Mouse (Mus musculus) MEL (cell line): ENCODE data around the gene Polr1d. TPM values are rescaled to one million over a fixed set of nuclear protein-coding genes. Genes with fewer than 3 reads are reported as not detected.

Source experiments
- DNase-seq: peaks from one replicate; pipeline ENCODE4 v3.0.0; 2011; ENCODE audit warnings: low read depth, low spot score
- H3K27ac ChIP-seq: 2 replicates; pipeline ENCODE4 v1.5.1; 2012; ENCODE audit warnings: low read depth, mild to moderate bottlenecking, control low read depth, low read length, moderate library complexity; ENCODE audit not compliant: control insufficient read depth
- H3K27me3 ChIP-seq, 2 experiments: fragments of 150-350 bp in 1 of 2; sonication (generic) in 1 of 2; 2 replicates each; pipeline ENCODE4 v1.6.1; 2012; ENCODE audit warnings: low read length in 2 of 2, mild to moderate bottlenecking in 2 of 2, improper control_type of control experiment in 1 of 2, moderate library complexity in 1 of 2; ENCODE audit not compliant: insufficient read depth in 2 of 2, control insufficient read depth in 1 of 2
- H3K36me3 ChIP-seq, 2 experiments: 2 replicates each; pipeline ENCODE4 v1.6.1; 2012 to 2014; ENCODE audit warnings: low read length in 2 of 2, improper control_type of control experiment in 1 of 2, inconsistent platforms in 1 of 2, mild to moderate bottlenecking in 1 of 2; ENCODE audit not compliant: insufficient read depth in 2 of 2, control insufficient read depth in 1 of 2
- H3K4me1 ChIP-seq, 2 experiments: fragments of 150-350 bp in 1 of 2; sonication (generic) in 1 of 2; 2 replicates each; pipeline ENCODE4 v1.6.1; 2012; ENCODE audit warnings: low read length in 2 of 2, improper control_type of control experiment in 1 of 2, mild to moderate bottlenecking in 1 of 2; ENCODE audit not compliant: insufficient read depth in 2 of 2, control insufficient read depth in 1 of 2
- H3K4me3 ChIP-seq, 2 experiments: fragments of 150-350 bp in 1 of 2; sonication (generic) in 1 of 2; 2 replicates each; pipeline ENCODE4 v1.5.1; 2012; ENCODE audit warnings: low read depth in 2 of 2, low read length in 2 of 2, mild to moderate bottlenecking in 2 of 2, moderate library complexity in 2 of 2, control low read depth in 1 of 2, improper control_type of control experiment in 1 of 2; ENCODE audit not compliant: control insufficient read depth in 1 of 2, insufficient read depth in 1 of 2
- H3K79me2 ChIP-seq: 2 replicates; pipeline ENCODE4 v1.6.1; 2012; ENCODE audit warnings: mild to moderate bottlenecking, low read length, moderate library complexity; ENCODE audit not compliant: control insufficient read depth, poor library complexity, insufficient read depth
- H3K9ac ChIP-seq: 2 replicates; pipeline ENCODE4 v1.6.1; 2012; ENCODE audit warnings: low read depth, mild to moderate bottlenecking, control low read depth, low read length, moderate library complexity; ENCODE audit not compliant: control insufficient read depth, poor library complexity, severe bottlenecking
- H3K9me3 ChIP-seq: fragments of 150-350 bp; sonication (generic); replicated peaks from 2 replicates; pipeline ENCODE4 v1.6.1; 2012; ENCODE audit warnings: mild to moderate bottlenecking, low read length, improper control_type of control experiment, moderate library complexity; ENCODE audit not compliant: insufficient read depth
- BHLHE40 ChIP-seq: IDR thresholded peaks from 2 replicates; pipeline ENCODE4 v1.6.1; 2012; ENCODE audit warnings: low read depth, mild to moderate bottlenecking, inconsistent platforms, low read length, improper control_type of control experiment, borderline replicate concordance
- CHD1 ChIP-seq: IDR thresholded peaks from 2 replicates; pipeline ENCODE4 v1.6.1; 2012; ENCODE audit warnings: low read depth, mild to moderate bottlenecking, inconsistent platforms, low read length, improper control_type of control experiment
- CHD2 ChIP-seq: IDR thresholded peaks from 2 replicates; pipeline ENCODE4 v1.6.1; 2011; ENCODE audit warnings: low read length, improper control_type of control experiment
- EP300 ChIP-seq, 2 experiments: IDR thresholded peaks; 2 replicates each; pipeline ENCODE4 v1.6.1; 2011; ENCODE audit warnings: improper control_type of control experiment in 2 of 2, low read length in 2 of 2, low read depth in 1 of 2, mild to moderate bottlenecking in 1 of 2
- GABPA ChIP-seq: IDR thresholded peaks from 2 replicates; pipeline ENCODE4 v1.6.1; 2012; ENCODE audit warnings: low read depth, mild to moderate bottlenecking, inconsistent platforms, low read length, improper control_type of control experiment, moderate library complexity
- GATA1 ChIP-seq: IDR thresholded peaks from 2 replicates; pipeline ENCODE4 v1.6.1; 2011; ENCODE audit warnings: low read depth, low read length, improper control_type of control experiment
- HCFC1 ChIP-seq: IDR thresholded peaks from 2 replicates; pipeline ENCODE4 v1.6.1; 2012; ENCODE audit warnings: low read depth, mild to moderate bottlenecking, inconsistent platforms, low read length, improper control_type of control experiment, moderate library complexity
- KAT2A ChIP-seq: conservative IDR thresholded peaks from 2 replicates; pipeline ENCODE4 v1.6.1; 2012; ENCODE audit warnings: low read depth, low read length, improper control_type of control experiment, inconsistent platforms
- MAX ChIP-seq: IDR thresholded peaks from 2 replicates; pipeline ENCODE4 v1.6.1; 2011; ENCODE audit warnings: low read length, improper control_type of control experiment
- MAZ ChIP-seq: IDR thresholded peaks from 2 replicates; pipeline ENCODE4 v1.6.1; 2012; ENCODE audit warnings: low read depth, mild to moderate bottlenecking, inconsistent platforms, low read length, improper control_type of control experiment
- MEF2A ChIP-seq: IDR thresholded peaks from 2 replicates; pipeline ENCODE4 v1.6.1; 2014; ENCODE audit warnings: low read depth, mild to moderate bottlenecking, inconsistent platforms, low read length, improper control_type of control experiment; ENCODE audit not compliant: poor library complexity, insufficient replicate concordance, severe bottlenecking; ENCODE audit errors: extremely low read depth
- MXI1 ChIP-seq: IDR thresholded peaks from 2 replicates; pipeline ENCODE4 v1.6.1; 2011; ENCODE audit warnings: mild to moderate bottlenecking, low read depth, low read length, improper control_type of control experiment
- MYC ChIP-seq: IDR thresholded peaks from 2 replicates; pipeline ENCODE4 v1.6.1; 2011; ENCODE audit warnings: low read depth, mild to moderate bottlenecking, low read length, improper control_type of control experiment, moderate library complexity
- POLR2AphosphoS2 ChIP-seq: IDR thresholded peaks from 2 replicates; pipeline ENCODE4 v1.6.1; 2011; ENCODE audit warnings: low read length, improper control_type of control experiment
- RCOR1 ChIP-seq: IDR thresholded peaks from 2 replicates; pipeline ENCODE4 v1.6.1; 2012; ENCODE audit warnings: low read depth, mild to moderate bottlenecking, inconsistent platforms, low read length, improper control_type of control experiment
- SIN3A ChIP-seq: IDR thresholded peaks from 2 replicates; pipeline ENCODE4 v1.6.1; 2012; ENCODE audit warnings: low read length, improper control_type of control experiment, inconsistent platforms
- SMC3 ChIP-seq: IDR thresholded peaks from 2 replicates; pipeline ENCODE4 v1.6.1; 2011; ENCODE audit warnings: low read depth, low read length, improper control_type of control experiment
- TAL1 ChIP-seq: IDR thresholded peaks from 2 replicates; pipeline ENCODE4 v1.6.1; 2012; ENCODE audit warnings: mild to moderate bottlenecking, inconsistent platforms, low read length, moderate library complexity, mixed read lengths
- TBP ChIP-seq: IDR thresholded peaks from 2 replicates; pipeline ENCODE4 v1.8.0; 2011; ENCODE audit warnings: low read depth, low read length, improper control_type of control experiment
- TCF12 ChIP-seq: IDR thresholded peaks from 2 replicates; pipeline ENCODE4 v1.6.1; 2014; ENCODE audit warnings: low read depth, mild to moderate bottlenecking, inconsistent platforms, low read length, improper control_type of control experiment, moderate library complexity
- USF2 ChIP-seq, 2 experiments: IDR thresholded peaks; 2 replicates each; pipeline ENCODE4 v1.6.1; 2011 to 2012; ENCODE audit warnings: improper control_type of control experiment in 2 of 2, low read length in 2 of 2, borderline replicate concordance in 1 of 2, inconsistent platforms in 1 of 2, low read depth in 1 of 2, mild to moderate bottlenecking in 1 of 2; ENCODE audit not compliant: insufficient read depth in 1 of 2
- polyA plus RNA-seq, 2 experiments: library from polyadenylated mRNA; stranded (reverse) in 1 of 2; unstranded in 1 of 2; fragments of >175 nt in 1 of 2; fragments of >200 nt in 1 of 2; gene quantifications; 2 replicates each; pipeline versions ENCODE4 v1.2.1 to v1.2.4; 2012; ENCODE audit warnings: low replicate concordance in 2 of 2, low read depth in 1 of 2; ENCODE audit not compliant: insufficient read length in 2 of 2, insufficient read depth in 1 of 2, missing spikeins in 1 of 2
- total RNA-seq: library from RNA; depleted of rRNA; stranded (reverse); fragments of 300-350 nt; gene quantifications from 2 replicates; pipeline ENCODE4 v1.2.3, GENCODE M21; 2012

Gene Polr1d
- total and polyA plus RNA-seq, 3 experiments, result 185 to 506 (median 388) TPM

DNA sequence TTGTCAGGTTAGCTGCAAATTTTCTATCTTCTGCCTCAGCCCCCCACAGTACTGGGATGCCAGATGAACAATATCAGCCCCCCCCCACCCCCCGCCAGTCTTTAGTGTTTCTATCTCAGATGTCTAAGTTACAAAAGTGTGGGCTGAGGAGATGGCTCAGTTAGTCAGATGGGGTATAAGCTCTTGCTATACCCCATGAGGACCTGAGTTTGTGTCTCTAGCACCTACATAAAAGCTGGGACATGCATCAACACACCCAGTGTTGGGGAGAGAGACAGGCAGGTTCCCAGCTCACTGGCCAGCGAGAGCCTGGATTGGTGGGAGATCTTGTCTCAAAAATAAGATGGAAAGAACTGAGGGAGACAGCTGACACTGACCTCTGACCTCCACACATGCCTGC lies 52.6 kb downstream of the Polr1d start:
- Histone ChIP-seq H3K9me3 (no peaks in the 10 kb centered on the region), H3K4me1 (no peaks in the 10 kb centered on the region), H3K36me3 (no peaks in the 10 kb centered on the region), H3K9ac (no peak overlapping the region), H3K79me2 (no peaks in the 10 kb centered on the region), H3K4me3 (no peak overlapping the region), H3K27me3 (peaks cover 0 to 1% of the 10 kb centered on the region in 2 experiments; a peak in 1 of 4 replicates), H3K27ac (no peak overlapping the region)
- DNase-seq, result no peak
- TF ChIP-seq KAT2A (no peak), CHD1 (no peak), GABPA (no peak), GATA1 (no peak), USF2 (IDR thresholded peaks at IDR 0.05; ENCODE audit: borderline replicate concordance in 1 of 2, insufficient read depth in 1 of 2, low read depth in 1 of 2, low read length in 2 of 2) (no peak), MAZ (no peak), TBP (no peak), POLR2AphosphoS2 (no peak), CHD2 (no peak), RCOR1 (no peak), EP300 (IDR thresholded peaks at IDR 0.05; ENCODE audit: low read depth in 1 of 2, low read length in 2 of 2) (no peak), HCFC1 (no peak), MYC (no peak), SIN3A (no peak)

DNA sequence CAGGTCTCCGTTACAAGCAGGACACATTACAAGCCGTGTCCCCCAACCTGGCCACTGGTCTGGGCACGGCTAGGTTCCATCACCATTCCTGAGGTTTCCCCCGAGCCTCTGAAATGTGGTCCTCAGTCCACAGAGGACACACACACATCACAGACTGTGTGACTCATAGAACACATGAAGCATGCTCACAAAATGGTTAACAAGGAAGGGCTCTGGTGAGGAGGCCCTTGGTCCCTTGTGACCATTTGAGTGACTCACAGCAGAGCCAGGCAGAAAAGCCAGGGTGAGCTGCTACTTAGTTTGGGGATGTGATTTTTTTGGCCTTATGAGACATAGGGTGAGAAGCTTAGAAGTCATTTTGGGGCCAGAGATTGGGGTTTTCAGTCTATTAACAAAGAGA lies 55.1 kb downstream of the Polr1d start:
- Histone ChIP-seq H3K36me3 (no peaks in the 10 kb centered on the region), H3K27me3 (peaks cover 0 to 1% of the 10 kb centered on the region in 2 experiments; a peak in 1 of 4 replicates)
- TF ChIP-seq SIN3A (no peak), BHLHE40 (no peak), MAX (no peak), TCF12 (no peak), CHD1 (no peak), TAL1 (no peak), SMC3 (no peak), MXI1 (no peak), MEF2A (no peak)
- TF ChIP-seq, all 39 proteins: peak for 0
- Histone ChIP-seq H3K79me2 (no peaks in the 10 kb centered on the region), H3K4me3 (no peak overlapping the region), H3K9me3 (no peaks in the 10 kb centered on the region), H3K27ac (no peak overlapping the region), H3K4me1 (no peaks in the 10 kb centered on the region), H3K9ac (no peak overlapping the region)
- DNase-seq, result no peak
